Mouse (Mus musculus): ENCODE measurements around the gene Tmcc2.
A peak's percentile ranks its signal among the peaks of the same experiment; 100 is the strongest.

The Tmcc2 gene

DNA sequence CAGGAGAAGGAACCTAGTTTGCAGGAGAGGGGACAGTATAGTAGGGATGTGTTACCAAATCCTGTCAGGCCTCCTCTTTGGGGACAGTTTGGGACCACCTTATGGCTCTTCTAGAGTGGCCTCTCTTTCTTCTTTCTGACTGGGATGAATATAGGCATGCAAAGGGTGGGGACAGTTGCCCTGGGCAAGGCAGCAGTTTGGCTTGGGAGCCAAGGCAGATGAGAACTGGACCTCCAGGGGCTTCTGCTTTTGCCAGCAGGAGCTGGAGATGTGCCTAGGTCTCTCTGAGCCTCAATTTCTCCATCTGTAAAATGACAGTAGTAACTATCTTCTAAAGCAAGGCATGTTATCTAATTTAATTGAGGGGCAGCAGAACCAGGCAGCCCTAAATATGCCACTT, 44.1 kb downstream of the Tmcc2 start:
- no peaks in the 10 kb centered on the region for H3K36me3 ChIP-seq (ENCODE audit: insufficient read depth, low read length)
- H3K4me3 ChIP-seq (replicated peaks; ENCODE audit: low read length) = no peak overlapping the region
- peaks cover 34% of the 10 kb centered on the region for H3K4me1 ChIP-seq (replicated peaks; ENCODE audit: low read depth, low read length)
- H3K27me3 ChIP-seq (ENCODE audit: insufficient read depth, low read length) = no peaks in the 10 kb centered on the region
- TF ChIP-seq POU5F1 (IDR thresholded peaks at IDR 0.05; ENCODE audit: borderline replicate concordance, low read length) (no peak), CTCF (conservative IDR thresholded peaks at IDR 0.05; ENCODE audit: low read length) (no peak), NANOG (IDR thresholded peaks at IDR 0.05; ENCODE audit: borderline replicate concordance, low read length) (no peak)
- H3K9me3 ChIP-seq (ENCODE audit: low read length) = peaks cover 7% of the 10 kb centered on the region

DNA sequence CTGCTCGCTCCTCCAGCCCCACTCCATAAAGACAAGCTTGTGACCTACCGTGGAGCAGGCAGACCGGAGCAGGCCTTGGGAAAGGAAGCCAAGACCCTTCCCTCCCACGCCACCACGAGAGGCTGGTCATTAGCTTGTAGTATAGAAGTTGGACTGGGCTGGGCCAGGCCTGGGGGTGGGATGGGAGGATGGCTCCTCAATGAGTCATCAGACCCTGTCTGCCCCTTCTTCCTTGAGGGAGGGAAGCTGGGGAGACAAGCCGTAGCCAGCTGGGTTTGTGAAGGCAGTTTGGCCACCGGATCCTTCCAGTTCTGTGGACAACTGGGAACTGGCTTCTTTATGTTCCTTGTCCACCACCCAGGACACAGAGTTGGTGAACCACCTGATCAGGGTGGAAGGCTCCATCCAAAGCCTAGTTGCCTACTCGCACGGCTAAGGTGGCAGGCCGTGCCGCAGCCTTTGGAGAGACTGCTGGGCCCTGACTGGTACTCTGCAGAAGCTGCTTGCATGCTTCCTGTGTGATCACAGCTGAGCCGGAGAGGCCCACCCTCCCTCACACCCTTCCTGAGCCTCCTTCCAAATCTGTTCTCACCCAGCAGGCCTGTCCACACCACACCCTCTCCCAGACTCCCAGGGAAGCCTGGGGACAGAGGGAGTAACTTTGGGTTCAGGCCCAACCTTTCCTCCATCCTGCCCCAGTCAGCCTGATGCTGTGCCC, 44.8 kb downstream of the Tmcc2 start:
- peaks cover 40% of the 10 kb centered on the region for H3K4me1 ChIP-seq (replicated peaks; ENCODE audit: low read depth, low read length)
- no peak overlapping the region for H3K4me3 ChIP-seq (replicated peaks; ENCODE audit: low read length)
- H3K36me3 ChIP-seq (ENCODE audit: insufficient read depth, low read length) = no peaks in the 10 kb centered on the region
- no peaks in the 10 kb centered on the region for H3K27me3 ChIP-seq (ENCODE audit: insufficient read depth, low read length)
- TF ChIP-seq CTCF (conservative IDR thresholded peaks at IDR 0.05; ENCODE audit: low read length) (no peak), NANOG (IDR thresholded peaks at IDR 0.05; ENCODE audit: borderline replicate concordance, low read length) (no peak), POU5F1 (IDR thresholded peaks at IDR 0.05; ENCODE audit: borderline replicate concordance, low read length) (no peak)
- peaks cover 7% of the 10 kb centered on the region for H3K9me3 ChIP-seq (ENCODE audit: low read length)

DNA sequence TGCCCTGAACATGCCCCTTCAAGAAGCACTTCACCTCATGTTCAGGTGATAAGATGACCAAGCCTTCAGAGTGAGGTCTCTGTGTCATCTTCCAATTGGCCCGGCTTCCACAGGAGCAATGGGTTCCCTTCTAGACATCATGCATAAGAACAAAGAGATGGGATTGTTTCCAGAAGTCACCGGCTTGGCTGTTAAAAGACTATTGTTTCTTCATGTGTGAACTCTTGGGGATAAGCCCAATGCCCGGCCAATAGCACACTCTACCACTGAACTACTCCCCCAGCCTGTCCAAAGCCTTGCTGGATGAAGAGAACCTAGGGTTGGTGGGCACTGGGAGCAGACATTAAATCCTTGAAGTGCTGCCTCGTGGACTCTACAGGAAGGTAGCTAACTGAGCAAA, 45.6 kb downstream of the Tmcc2 start:
- H3K4me1 ChIP-seq (replicated peaks; ENCODE audit: low read depth, low read length) = peaks cover 46% of the 10 kb centered on the region
- H3K4me3 ChIP-seq (replicated peaks; ENCODE audit: low read length) = no peak overlapping the region
- H3K9me3 ChIP-seq (ENCODE audit: low read length) = peaks cover 1% of the 10 kb centered on the region; the same call in 1 of the 2 replicates
- H3K36me3 ChIP-seq (ENCODE audit: insufficient read depth, low read length) = no peaks in the 10 kb centered on the region
- no peaks in the 10 kb centered on the region for H3K27me3 ChIP-seq (ENCODE audit: insufficient read depth, low read length)
- TF ChIP-seq CTCF (conservative IDR thresholded peaks at IDR 0.05; ENCODE audit: low read length) (no peak), NANOG (IDR thresholded peaks at IDR 0.05; ENCODE audit: borderline replicate concordance, low read length) (no peak), POU5F1 (IDR thresholded peaks at IDR 0.05; ENCODE audit: borderline replicate concordance, low read length) (no peak)

DNA sequence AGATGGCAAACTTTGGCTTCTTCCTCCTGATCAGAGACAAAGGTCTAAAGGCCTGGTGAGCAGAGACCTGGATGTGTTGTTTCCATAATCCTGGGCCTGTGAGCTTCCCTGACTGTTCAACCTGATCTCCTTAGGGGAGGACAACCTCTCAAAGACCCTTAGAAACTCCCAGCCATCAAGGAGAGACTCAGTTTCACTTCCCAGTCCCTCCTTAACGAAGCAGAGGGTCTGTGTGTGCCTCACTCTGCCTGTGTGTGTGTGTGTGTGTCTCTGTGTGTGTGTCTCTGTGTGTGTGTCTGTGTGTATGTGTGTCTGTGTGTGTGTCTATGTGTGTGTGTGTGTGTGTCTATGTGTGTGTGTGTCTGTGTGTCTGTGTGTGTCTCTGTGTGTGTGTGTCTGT, 47.4 kb downstream of the Tmcc2 start:
- Histone ChIP-seq H3K27me3 (ENCODE audit: insufficient read depth, low read length) (no peaks in the 10 kb centered on the region), H3K4me3 (replicated peaks; ENCODE audit: low read length) (no peak overlapping the region), H3K4me1 (replicated peaks; ENCODE audit: low read depth, low read length) (peaks cover 53% of the 10 kb centered on the region), H3K36me3 (ENCODE audit: insufficient read depth, low read length) (no peaks in the 10 kb centered on the region), H3K9me3 (ENCODE audit: low read length) (no peaks in the 10 kb centered on the region)
- no peak for TF ChIP-seq POU5F1 (IDR thresholded peaks at IDR 0.05; ENCODE audit: borderline replicate concordance, low read length)
- TF ChIP-seq NANOG (IDR thresholded peaks at IDR 0.05; ENCODE audit: borderline replicate concordance, low read length) = no peak
- TF ChIP-seq CTCF (conservative IDR thresholded peaks at IDR 0.05; ENCODE audit: low read length) = no peak

DNA sequence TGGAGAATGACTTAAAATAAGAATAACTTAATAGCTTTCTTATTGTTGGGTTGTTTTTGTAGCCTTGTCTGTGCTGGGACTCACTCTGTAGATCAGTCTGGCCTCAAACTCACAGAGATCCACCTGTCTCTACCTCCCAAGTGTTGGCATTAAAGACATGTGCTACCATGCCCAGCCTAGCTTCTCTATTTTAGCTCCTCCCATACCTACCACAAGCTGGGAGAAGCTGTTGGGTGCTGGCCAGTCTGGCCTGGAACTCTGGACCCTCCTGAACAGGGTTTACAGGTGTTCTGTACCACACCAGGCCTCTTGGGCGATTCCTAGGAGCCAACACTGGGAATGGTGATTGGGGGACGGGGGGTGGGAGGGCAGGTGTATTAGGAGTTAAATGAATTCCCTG, 47.9 kb downstream of the Tmcc2 start:
- TF ChIP-seq POU5F1 (IDR thresholded peaks at IDR 0.05; ENCODE audit: borderline replicate concordance, low read length) (no peak), NANOG (IDR thresholded peaks at IDR 0.05; ENCODE audit: borderline replicate concordance, low read length) (no peak), CTCF (conservative IDR thresholded peaks at IDR 0.05; ENCODE audit: low read length) (no peak)
- Histone ChIP-seq H3K4me1 (replicated peaks; ENCODE audit: low read depth, low read length) (peaks cover 58% of the 10 kb centered on the region), H3K9me3 (ENCODE audit: low read length) (no peaks in the 10 kb centered on the region), H3K36me3 (ENCODE audit: insufficient read depth, low read length) (no peaks in the 10 kb centered on the region), H3K4me3 (replicated peaks; ENCODE audit: low read length) (no peak overlapping the region), H3K27me3 (ENCODE audit: insufficient read depth, low read length) (no peaks in the 10 kb centered on the region)

DNA sequence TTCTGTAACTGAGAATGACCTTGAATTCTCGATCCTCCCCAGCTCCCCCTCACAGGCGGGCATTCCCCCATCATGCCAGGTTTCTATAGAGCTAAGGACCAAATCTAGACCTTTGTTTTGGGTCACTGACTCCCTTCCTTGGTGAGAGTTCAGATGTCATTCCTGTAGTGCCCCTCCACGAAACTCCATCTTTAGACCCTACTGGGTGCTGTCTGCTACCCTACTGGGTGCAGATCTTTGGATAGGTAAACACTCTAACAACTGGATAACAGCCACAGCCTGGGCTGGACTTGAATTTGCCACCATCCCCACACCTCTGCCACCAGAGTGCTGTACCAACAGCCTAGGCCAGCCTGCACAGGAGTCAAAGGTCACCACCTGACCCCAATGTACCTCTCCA, 48.6 kb downstream of the Tmcc2 start:
- TF ChIP-seq NANOG (IDR thresholded peaks at IDR 0.05; ENCODE audit: borderline replicate concordance, low read length) (no peak), CTCF (conservative IDR thresholded peaks at IDR 0.05; ENCODE audit: low read length) (no peak), POU5F1 (IDR thresholded peaks at IDR 0.05; ENCODE audit: borderline replicate concordance, low read length) (no peak)
- no peak overlapping the region; the same call in 1 of the 2 replicates for H3K4me3 ChIP-seq (replicated peaks; ENCODE audit: low read length)
- no peaks in the 10 kb centered on the region for H3K27me3 ChIP-seq (ENCODE audit: insufficient read depth, low read length)
- H3K4me1 ChIP-seq (replicated peaks; ENCODE audit: low read depth, low read length) = peaks cover 63% of the 10 kb centered on the region
- no peaks in the 10 kb centered on the region for H3K36me3 ChIP-seq (ENCODE audit: insufficient read depth, low read length)
- H3K9me3 ChIP-seq (ENCODE audit: low read length) = no peaks in the 10 kb centered on the region

DNA sequence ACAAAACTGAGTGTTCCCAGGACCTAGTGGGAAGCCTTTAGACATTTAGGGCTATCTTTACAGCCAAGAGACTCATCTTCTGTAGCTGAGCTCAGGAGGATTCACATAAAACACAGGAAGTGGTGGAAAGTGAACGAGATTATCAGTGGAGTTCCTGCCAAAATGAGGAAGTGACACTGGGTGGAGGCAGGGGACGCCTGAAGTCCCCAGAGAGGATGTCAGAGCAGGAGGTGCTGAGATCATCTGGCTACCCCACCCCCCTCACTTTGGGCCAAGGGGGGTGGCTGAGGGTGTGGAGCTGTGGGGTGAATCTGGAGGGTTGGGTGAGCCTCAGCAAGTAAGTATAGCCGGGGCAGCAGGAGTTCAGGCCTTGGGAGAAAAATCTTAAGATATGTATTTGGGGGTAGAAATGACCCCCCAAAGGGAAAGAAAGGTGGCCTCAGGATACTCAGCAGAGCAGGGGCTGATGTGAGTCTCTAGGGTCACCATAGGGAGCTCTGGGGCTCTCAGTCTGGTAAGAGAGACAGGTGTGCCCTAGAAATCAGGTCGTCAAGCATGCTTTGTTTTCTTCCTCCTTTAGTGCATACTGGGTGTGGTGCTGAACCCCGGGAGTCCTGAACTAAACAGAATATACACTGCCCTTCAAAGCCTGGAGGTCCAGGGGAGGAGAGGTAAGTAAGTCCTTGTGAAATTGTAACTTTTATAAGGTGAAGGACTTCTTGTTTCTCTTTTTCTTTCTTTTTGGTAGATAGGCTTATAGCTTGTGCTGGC, 49.2 kb downstream of the Tmcc2 start:
- Histone ChIP-seq H3K4me1 (replicated peaks; ENCODE audit: low read depth, low read length) (peaks cover 66% of the 10 kb centered on the region), H3K9me3 (ENCODE audit: low read length) (no peaks in the 10 kb centered on the region), H3K4me3 (replicated peaks; ENCODE audit: low read length) (peak overlapping the region; percentile 35), H3K27me3 (ENCODE audit: insufficient read depth, low read length) (no peaks in the 10 kb centered on the region), H3K36me3 (ENCODE audit: insufficient read depth, low read length) (no peaks in the 10 kb centered on the region)
- TF ChIP-seq CTCF (conservative IDR thresholded peaks at IDR 0.05; ENCODE audit: low read length) (no peak), NANOG (IDR thresholded peaks at IDR 0.05; ENCODE audit: borderline replicate concordance, low read length) (no peak), POU5F1 (IDR thresholded peaks at IDR 0.05; ENCODE audit: borderline replicate concordance, low read length) (no peak)

GRCm38 (mm10) chr1:132338027-132338660, 52.9 kb downstream of the Tmcc2 start:
- Histone ChIP-seq H3K9me3 (ENCODE audit: low read length) (no peaks in the 10 kb centered on the region), H3K4me1 (replicated peaks; ENCODE audit: low read depth, low read length) (peaks cover 84% of the 10 kb centered on the region), H3K4me3 (replicated peaks; ENCODE audit: low read length) (no peak overlapping the region), H3K27me3 (ENCODE audit: insufficient read depth, low read length) (no peaks in the 10 kb centered on the region; the same call in 1 of the 2 replicates), H3K36me3 (ENCODE audit: insufficient read depth, low read length) (no peaks in the 10 kb centered on the region)
- TF ChIP-seq NANOG (IDR thresholded peaks at IDR 0.05; ENCODE audit: borderline replicate concordance, low read length) = no peak
- TF ChIP-seq POU5F1 (IDR thresholded peaks at IDR 0.05; ENCODE audit: borderline replicate concordance, low read length) = no peak
- no peak for TF ChIP-seq CTCF (conservative IDR thresholded peaks at IDR 0.05; ENCODE audit: low read length)

Measured in E14TG2a.4 (cell line).